Mouse (Mus musculus): ENCODE results near the gene Sema6b.

The Sema6b gene

GRCm38 (mm10) chr17:56146131-56146530 lies 6.0 kb upstream of the Sema6b start:
- no peak for DNase-seq (ENCODE audit: low read depth)

GRCm38 (mm10) chr17:56144546-56144945 lies 4.4 kb upstream of the Sema6b start:
- DNase-seq (ENCODE audit: low read depth) = no peak

GRCm38 (mm10) chr17:56141702-56142605 lies 1.8 kb upstream of the Sema6b start:
- no peak for DNase-seq (ENCODE audit: low read depth)

GRCm38 (mm10) chr17:56139355-56139754 lies 788 bp downstream of the Sema6b start:
- no peak for DNase-seq (ENCODE audit: low read depth)

- DNase-seq (ENCODE audit: low read depth) = no peak
These were observed 2.1 kb downstream of the Sema6b start for GRCm38 (mm10) chr17:56137839-56138613.

GRCm38 (mm10) chr17:56136558-56136957 lies 3.6 kb downstream of the Sema6b start:
- DNase-seq (ENCODE audit: low read depth) = no peak

GRCm38 (mm10) chr17:56134463-56134971 lies 5.6 kb downstream of the Sema6b start:
- DNase-seq (ENCODE audit: low read depth) = peak; percentile 87

- DNase-seq (ENCODE audit: low read depth) = peak; percentile 26
These were observed 6.4 kb downstream of the Sema6b start for GRCm38 (mm10) chr17:56133457-56134363.

- peak; percentile 88 for DNase-seq (ENCODE audit: low read depth)
These were observed 7.5 kb downstream of the Sema6b start for GRCm38 (mm10) chr17:56132661-56133060.

- peak; percentile 86 for DNase-seq (ENCODE audit: low read depth)
These were observed 8.3 kb downstream of the Sema6b start for GRCm38 (mm10) chr17:56131814-56132213.

- DNase-seq (ENCODE audit: low read depth) = no peak
These were observed 9.0 kb downstream of the Sema6b start for GRCm38 (mm10) chr17:56131136-56131535.

GRCm38 (mm10) chr17:56128246-56128645 lies 11.9 kb downstream of the Sema6b start:
- DNase-seq (ENCODE audit: low read depth) = no peak

GRCm38 (mm10) chr17:56126175-56126574 lies 14.0 kb downstream of the Sema6b start:
- DNase-seq (ENCODE audit: low read depth) = no peak

GRCm38 (mm10) chr17:56125276-56125630 lies 14.9 kb downstream of the Sema6b start:
- no peak for DNase-seq (ENCODE audit: low read depth)

GRCm38 (mm10) chr17:56124377-56125275 lies 15.5 kb downstream of the Sema6b start:
- DNase-seq (ENCODE audit: low read depth) = peak; percentile 77

- no peak for DNase-seq (ENCODE audit: low read depth)
These were observed 16.3 kb downstream of the Sema6b start for GRCm38 (mm10) chr17:56123681-56124340.

- no peak for DNase-seq (ENCODE audit: low read depth)
These were observed 17.0 kb downstream of the Sema6b start for GRCm38 (mm10) chr17:56123161-56123560.

GRCm38 (mm10) chr17:56121826-56122225 lies 18.3 kb downstream of the Sema6b start, which contains the start of gene Lrg1:
TSS of gene Lrg1 (minus strand) at chr17:56122001.
- DNase-seq (ENCODE audit: low read depth) = no peak

- DNase-seq (ENCODE audit: low read depth) = no peak
These were observed 19.9 kb downstream of the Sema6b start for GRCm38 (mm10) chr17:56119981-56120880.
